Mouse (Mus musculus) gastrocnemius, adult 8-10 months (tissue): ENCODE results near the gene Gm6592. TPM values are rescaled to one million over a fixed set of nuclear protein-coding genes. Genes with fewer than 3 reads are reported as not detected.
A peak's percentile ranks its signal among the peaks of the same experiment; 100 is the strongest.
"Not testable (repeated sequence)": the region's sequence is repeated elsewhere in the genome, so short reads cannot be mapped to it uniquely, and the experiment has no call there.

Experiments used
- DNase-seq, 2 experiments: peaks; one replicate each; pipeline ENCODE4 v3.0.0; 2022; ENCODE audit warnings: low spot score in 2 of 2
- total RNA-seq, 4 experiments: library from RNA; stranded (reverse); gene quantifications; 2 replicates each; pipeline ENCODE4 v1.2.4; 2022

Gene Gm6592
- not detected for total RNA-seq

DNA sequence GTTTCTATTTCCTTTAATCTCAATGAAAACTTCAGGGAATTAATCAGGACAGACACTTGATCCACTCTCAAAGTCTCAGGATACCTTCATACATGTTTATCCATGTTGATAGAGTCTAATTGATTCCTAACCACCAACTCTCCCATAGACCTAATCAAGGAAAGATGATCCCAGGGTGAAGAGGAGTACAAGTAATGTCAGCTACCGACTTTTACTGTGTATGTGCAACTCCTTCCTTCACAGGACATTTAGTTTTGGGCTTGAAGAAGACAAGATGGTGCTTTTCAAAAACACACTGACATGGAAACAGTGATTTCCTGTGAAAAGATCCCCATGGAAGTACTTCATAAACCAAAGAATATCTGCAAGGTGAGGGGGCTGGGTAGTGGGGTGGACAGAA is at the start of gene Gm6592:
TSS of gene Gm6592 (plus strand) at position 301 of the 400 bp plus-strand sequence.
- no peak for DNase-seq

DNA sequence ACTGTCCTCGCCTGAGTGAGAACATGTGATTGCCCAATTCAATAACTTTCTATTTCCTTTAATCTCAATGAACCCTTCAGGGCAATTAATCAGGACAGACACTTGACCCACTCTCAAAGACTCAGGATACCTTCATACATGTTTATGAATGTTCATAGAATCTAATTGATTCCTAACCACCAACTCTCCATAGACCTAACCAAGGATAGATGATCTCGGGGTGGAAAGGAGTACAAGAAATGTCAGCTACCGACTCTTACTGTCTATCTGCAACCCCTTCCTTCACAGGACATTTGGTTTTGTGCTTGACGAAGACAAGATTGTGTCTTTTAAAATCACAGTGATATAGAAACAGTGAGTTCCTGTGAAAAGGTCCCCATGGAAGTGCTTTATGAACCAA is 40.4 kb upstream of the Gm6592 start, which contains the start of gene Ssxb5:
TSS of gene Ssxb5 (plus strand) at position 301 of the 400 bp plus-strand sequence.
- not testable (repeated sequence) for DNase-seq

DNA sequence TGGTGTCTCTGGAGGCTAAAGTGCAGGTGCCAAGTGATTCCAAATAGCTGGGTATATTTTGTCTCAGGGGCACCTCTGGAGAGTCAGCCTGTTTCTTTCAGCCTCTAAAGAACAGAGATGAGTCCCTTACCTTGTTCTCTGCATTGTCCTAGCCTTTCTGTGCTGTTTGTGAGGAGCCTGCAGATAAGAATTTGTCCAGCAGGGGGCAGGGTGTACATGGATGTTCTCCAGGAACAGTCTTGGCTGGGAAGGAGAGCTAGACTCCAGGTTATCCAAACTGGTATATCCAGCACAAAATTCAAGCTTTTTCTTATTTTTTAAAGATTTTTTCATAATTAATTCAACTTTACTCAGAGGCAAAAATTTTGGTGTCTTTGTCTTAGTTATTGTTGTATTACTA is 11.8 kb upstream of the Gm6592 start:
- peak; percentile 2 to 4 for DNase-seq

DNA sequence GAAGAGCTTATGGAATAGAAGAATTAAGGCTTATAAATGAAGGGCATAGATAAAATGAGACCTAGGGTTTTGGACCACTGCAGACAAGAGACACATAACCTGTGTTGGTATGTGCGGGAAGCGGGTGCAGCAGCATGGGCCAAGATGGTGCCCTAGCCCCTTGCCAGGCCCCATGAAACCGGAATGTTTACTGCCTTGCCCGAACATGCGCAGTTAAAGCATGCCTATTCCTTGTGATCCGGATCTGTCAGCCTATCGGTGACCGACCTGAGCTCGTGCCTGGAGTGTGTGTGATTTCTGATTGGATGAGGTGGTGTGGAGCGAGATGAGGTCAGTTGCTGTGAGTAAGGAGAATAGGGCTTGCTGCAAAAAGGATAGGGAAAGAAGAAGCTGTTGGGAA is 8.7 kb downstream of the Gm6592 start:
- no peak for DNase-seq

DNA sequence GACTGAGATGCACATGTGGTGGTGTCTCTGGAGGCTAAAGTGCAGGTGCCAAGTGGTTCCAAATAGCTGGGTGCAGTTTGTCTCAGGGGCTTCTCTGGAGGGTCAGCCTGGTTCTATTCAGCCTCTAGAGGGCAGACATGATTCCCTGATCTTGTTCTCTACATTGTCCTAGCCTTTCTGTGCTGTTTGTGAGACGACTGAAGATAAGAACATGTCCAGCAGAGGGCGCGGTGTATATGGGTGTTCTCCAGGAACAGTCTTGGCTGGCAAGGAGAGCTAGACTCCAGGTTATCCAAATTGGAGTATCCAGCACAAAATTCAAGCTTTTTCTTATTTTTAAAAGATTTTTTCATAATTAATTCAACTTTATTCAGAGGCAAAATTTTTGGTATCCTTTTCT is 20.5 kb downstream of the Gm6592 start:
- DNase-seq: peak; percentile 11 to 13

GRCm38 (mm10) chrX:8873953-8874352 is 30.2 kb downstream of the Gm6592 start, which contains the start of gene Gm5751:
TSS of gene Gm5751 (plus strand) at chrX:8874253.
- DNase-seq: not testable (repeated sequence)

DNA sequence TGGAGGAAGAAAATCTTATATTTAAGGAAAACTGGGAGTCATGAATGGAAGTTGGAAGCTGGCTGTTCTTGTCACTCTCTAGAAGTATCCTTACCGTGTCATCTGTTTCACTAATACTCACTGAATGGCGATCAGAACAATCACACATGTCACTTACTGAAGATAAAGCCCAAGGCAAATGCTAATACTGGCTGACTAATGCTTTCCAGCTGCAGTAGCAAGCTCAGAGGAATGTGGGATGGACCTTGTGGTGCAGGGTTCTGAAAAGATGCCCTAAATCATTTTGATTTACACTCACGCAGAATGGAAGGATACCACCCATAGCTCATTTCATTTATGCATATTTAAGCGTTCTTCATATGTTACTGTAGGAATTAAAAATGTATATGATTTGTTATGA is 40.5 kb downstream of the Gm6592 start:
- no peak for DNase-seq

DNA sequence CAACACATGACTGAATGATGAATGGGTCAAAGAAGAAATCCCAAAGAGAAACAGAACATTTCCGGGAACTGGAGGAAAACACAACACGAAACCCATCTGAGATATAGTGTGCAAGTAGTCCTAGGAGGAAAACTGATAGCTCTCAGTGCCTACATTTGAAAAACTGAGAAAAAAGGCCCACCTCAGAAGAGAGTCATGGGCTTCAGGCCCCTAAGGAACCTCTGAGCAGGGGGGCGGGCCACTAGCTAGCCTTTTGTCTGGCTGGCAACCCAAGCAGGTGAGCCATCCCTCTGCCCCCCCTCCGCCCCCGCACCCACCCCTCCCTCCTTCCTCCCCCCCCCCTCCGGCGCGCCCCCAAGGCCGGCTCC is 48.2 kb downstream of the Gm6592 start:
- DNase-seq: no peak

DNA sequence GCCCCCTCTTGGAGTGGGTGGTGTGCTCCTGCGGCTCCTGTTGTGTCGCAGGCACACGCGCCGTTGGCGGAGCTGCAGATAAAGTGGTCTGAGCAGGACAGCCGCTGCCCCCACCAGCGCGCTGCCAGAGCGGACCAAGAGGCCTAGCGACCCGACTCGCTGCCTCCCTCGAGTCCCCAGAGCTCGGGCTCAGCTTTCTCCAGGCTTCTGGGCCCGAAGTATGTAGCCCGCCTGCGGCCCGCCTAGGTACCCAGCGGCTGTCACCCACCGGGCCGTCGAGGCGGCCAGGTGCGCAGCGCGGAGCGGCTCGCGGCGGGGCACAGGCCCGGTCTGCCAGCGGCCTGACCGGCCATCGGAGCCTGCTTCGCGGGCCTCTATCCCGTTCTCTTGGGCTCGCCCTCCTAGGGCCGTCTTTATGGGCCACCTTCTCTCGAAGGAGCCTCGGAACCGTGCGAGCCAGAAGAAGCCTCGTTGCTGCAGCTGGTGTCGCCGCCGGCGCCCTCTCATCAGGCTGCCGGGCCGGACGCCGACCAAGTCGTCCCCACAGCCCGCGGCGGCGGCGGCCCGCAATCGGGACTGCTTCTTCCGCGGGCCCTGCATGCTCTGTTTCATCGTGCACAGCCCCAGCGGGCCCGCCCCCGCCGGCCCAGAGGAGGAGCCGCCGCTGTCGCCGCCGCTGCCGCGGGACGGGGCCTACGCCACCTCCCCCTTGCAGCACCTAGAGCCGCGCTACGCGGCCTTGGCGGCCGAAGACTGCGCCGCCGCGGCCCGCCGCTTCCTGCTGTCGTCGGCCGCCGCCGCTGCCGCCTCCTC is 48.8 kb downstream of the Gm6592 start, which contains the start of gene B630019K06Rik:
TSS of gene B630019K06Rik (plus strand) at position 40 of the 813 bp plus-strand sequence.
- DNase-seq: peak; percentile 29 to 43

- DNase-seq: no peak
These were observed 49.4 kb downstream of the Gm6592 start for GRCm38 (mm10) chrX:8893182-8893651.

Other genes with a start within 250 kb of the Gm6592 start
- gene Ssxb8, start 153.2 kb upstream of the Gm6592 start, total RNA-seq: not detected
- not detected for gene Ssx9, start 95.6 kb upstream of the Gm6592 start, total RNA-seq
- not detected for gene Ssxb5, start 40.3 kb upstream of the Gm6592 start, total RNA-seq
- gene Gm5751, start 30.3 kb downstream of the Gm6592 start, total RNA-seq: not detected
- under 1 TPM in 3 of 4 experiments, not detected in 1; 0.21 to 0.45 (median 0.34) TPM for gene B630019K06Rik, start 48.4 kb downstream of the Gm6592 start, total RNA-seq
- gene Fthl17b, start 119.0 kb downstream of the Gm6592 start, total RNA-seq: not detected
- not detected for gene Fthl17c, start 132.6 kb downstream of the Gm6592 start, total RNA-seq
- gene Fthl17d, start 142.8 kb downstream of the Gm6592 start, total RNA-seq: not detected
- gene Fthl17e, start 189.5 kb downstream of the Gm6592 start, total RNA-seq: not detected
- gene Fthl17f, start 219.0 kb downstream of the Gm6592 start, total RNA-seq: not detected